Mouse (Mus musculus): ENCODE results near the gene Itsn1.
A peak's percentile ranks its signal among the peaks of the same experiment; 100 is the strongest.

GRCm38 (mm10) chr16:91728123-91729065 lies 687 bp upstream of the Itsn1 start, which contains the start of gene Cryzl1:
- TF ChIP-seq POLR2A (IDR thresholded peaks at IDR 0.05; ENCODE audit: borderline replicate concordance, extremely low read depth, insufficient read depth, insufficient read length, poor library complexity, severe bottlenecking), result peak; percentile 55; the same call in 1 of the 2 replicates
- no peak for TF ChIP-seq CTCF (IDR thresholded peaks at IDR 0.05; ENCODE audit: borderline replicate concordance, extremely low read depth, insufficient read depth, insufficient read length)

All from brain, embryonic 14.5 days (tissue).